Mouse (Mus musculus): ENCODE data around the gene Pomt2. TPM values are rescaled to one million over a fixed set of nuclear protein-coding genes. Genes with fewer than 3 reads are reported as not detected.

Gene Pomt2
- polyA plus RNA-seq, 1 experiment from 2014 or later: 18.7 TPM

DNA sequence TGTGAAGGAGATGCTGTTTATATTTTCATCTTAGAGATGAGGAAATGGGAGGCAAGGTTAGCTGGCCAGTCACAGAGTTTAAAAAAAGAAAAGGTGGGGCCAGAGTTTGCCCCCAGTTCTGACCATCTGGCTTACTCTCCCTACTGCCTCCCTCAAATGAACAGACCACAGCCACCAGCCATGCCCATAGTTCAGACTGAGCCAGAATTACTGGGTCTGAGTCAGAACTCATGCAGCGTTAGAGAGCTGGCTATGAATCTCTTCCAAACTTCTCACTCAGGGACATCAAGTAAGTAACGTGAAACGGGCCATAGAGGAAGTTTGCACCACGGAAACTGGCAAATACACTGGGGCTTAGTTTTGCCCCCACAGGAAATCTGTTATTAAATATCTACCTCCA lies 43.0 kb downstream of the Pomt2 start:
- WGBS: 87% methylated on average over 4 of the region's 4 CpGs
- Histone ChIP-seq H3K4me3 (no peak overlapping the region), H3K9me3 (replicated peaks) (no peaks in the 10 kb centered on the region), H3K36me3 (peaks cover 14% of the 10 kb centered on the region; the same call in 1 of the 2 replicates), H3K27me3 (ENCODE audit: low read depth, poor library complexity, severe bottlenecking) (peaks cover 47% of the 10 kb centered on the region), H3K27ac (no peak overlapping the region), H3K4me1 (peaks cover 21% of the 10 kb centered on the region)
- no peak for DNase-seq (ENCODE audit: low spot score)

DNA sequence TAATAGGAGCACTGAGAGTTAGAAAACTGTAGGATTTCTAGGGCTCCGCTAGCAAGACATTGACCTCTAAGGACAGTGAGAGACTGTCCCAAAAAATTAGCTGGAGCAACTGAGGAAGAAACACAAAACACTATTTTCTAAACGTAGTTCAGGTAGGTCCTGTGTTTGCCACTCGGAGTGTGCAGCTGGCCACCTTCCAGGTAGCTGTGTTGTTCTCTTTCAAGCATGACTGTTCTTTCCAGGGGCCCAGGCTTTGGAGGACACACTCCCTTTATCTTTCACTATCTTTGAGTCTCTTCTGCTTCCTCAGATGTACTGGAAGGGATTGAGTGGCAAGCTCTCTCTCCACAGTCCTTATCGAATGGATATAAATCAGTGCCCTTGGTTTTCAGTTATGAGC lies 44.3 kb downstream of the Pomt2 start:
- Histone ChIP-seq H3K27me3 (ENCODE audit: low read depth, poor library complexity, severe bottlenecking) (peaks cover 52% of the 10 kb centered on the region), H3K4me1 (peaks cover 21% of the 10 kb centered on the region), H3K4me3 (no peak overlapping the region)

GRCm38 (mm10) chr12:87102165-87102631 lies 45.6 kb downstream of the Pomt2 start, which contains the start of gene Ngb:
Ngb (minus strand) TSS chr12:87102539.
- no peaks in the 10 kb centered on the region for H3K36me3 ChIP-seq
- WGBS: 6% methylated on average over 32 of the region's 32 CpGs
- DNase-seq (ENCODE audit: low spot score): no peak
- H3K27me3 ChIP-seq (ENCODE audit: low read depth, poor library complexity, severe bottlenecking): peaks cover 56% of the 10 kb centered on the region
- H3K4me3 ChIP-seq: peak within 1 kb of the TSS; percentile 39
- H3K4me1 ChIP-seq: peaks cover 16% of the 10 kb centered on the region
- H3K9me3 ChIP-seq (replicated peaks): no peaks in the 10 kb centered on the region
- H3K27ac ChIP-seq: no peak within 1 kb of the TSS

More for the DNA sequence above, 44.3 kb downstream of the Pomt2 start:
- 94% methylated on average over 4 of the region's 4 CpGs for WGBS
- H3K36me3 ChIP-seq: 0 out of 2 replicates have a peak, but pooled peaks cover 4% of the 10 kb centered on the region
- H3K27ac ChIP-seq: no peak overlapping the region
- no peak for DNase-seq (ENCODE audit: low spot score)
- no peaks in the 10 kb centered on the region for H3K9me3 ChIP-seq (replicated peaks)

DNA sequence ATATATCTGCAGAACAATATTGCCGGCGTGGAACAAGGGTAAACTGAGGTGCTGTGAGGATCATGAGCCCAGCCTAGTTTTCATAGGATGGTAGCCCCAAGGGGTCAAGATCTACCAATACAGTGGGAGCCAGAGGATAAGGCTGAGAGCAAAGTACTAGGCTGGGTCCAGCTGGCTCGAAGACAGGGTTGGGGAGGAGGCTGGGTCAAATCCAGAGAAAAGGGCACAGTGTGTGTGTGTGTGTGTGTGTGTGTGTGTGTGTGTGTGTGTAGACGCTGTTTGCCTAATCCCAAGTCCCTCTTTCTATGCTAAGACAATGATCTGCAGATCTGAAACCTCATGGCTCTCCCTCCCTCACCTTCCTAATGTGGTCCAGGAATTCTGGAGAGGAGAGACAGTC lies 47.4 kb downstream of the Pomt2 start:
- Histone ChIP-seq H3K27me3 (ENCODE audit: low read depth, poor library complexity, severe bottlenecking) (peaks cover 56% of the 10 kb centered on the region), H3K4me3 (no peak overlapping the region), H3K4me1 (peaks cover 12% of the 10 kb centered on the region), H3K36me3 (no peaks in the 10 kb centered on the region), H3K27ac (no peak overlapping the region), H3K9me3 (replicated peaks) (no peaks in the 10 kb centered on the region)
- no peak for DNase-seq (ENCODE audit: low spot score)
- WGBS: 86% methylated on average over 4 of the region's 4 CpGs

DNA sequence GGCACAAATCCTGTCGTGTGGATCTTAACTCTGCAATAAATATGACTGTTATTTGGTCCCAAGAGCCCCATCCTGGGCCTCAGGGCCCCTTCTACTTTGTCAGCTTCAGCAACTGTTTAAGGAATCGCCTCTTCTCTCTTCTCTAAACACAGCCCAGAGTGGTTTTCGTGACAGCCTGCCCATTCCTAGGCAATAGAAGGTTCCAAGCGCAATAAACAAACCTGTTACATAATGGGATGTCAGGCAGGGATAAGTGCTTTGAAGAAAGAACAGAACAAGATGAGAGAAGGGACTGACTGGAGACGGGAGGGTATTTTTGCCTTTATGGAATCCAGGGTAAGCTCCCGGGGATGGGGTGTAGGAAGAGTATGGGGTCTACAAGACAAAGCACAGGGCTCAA lies 54.1 kb downstream of the Pomt2 start:
- no peak for DNase-seq (ENCODE audit: low spot score)
- Histone ChIP-seq H3K27ac (no peak overlapping the region), H3K4me1 (no peaks in the 10 kb centered on the region), H3K36me3 (no peaks in the 10 kb centered on the region), H3K9me3 (replicated peaks) (no peaks in the 10 kb centered on the region), H3K4me3 (no peak overlapping the region), H3K27me3 (ENCODE audit: low read depth, poor library complexity, severe bottlenecking) (0 out of 2 replicates have a peak, but pooled peaks cover 6% of the 10 kb centered on the region)
- 63% methylated on average over 6 of the region's 6 CpGs for WGBS

DNA sequence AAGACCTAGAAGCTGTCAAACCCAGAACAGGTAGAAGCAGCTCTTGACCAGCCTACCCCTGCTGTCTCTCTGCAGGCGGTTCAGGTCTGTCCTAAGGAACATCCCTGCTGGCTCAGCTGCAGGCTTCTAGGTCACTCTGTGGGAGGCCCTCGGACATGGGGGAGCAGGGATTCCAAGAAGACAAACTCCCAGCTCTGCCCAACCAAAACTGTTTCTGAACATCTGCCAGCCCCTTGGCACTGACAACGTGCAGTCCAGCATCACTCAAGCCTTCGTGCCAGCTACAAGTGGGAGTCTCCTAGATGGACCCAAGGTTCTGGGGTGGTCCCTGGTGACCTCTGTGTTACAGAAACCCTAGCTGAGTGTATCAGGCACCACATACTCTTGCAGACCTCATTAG lies 54.5 kb downstream of the Pomt2 start:
- DNase-seq (ENCODE audit: low spot score): no peak
- no peaks in the 10 kb centered on the region for H3K4me1 ChIP-seq
- H3K27ac ChIP-seq: no peak overlapping the region
- H3K27me3 ChIP-seq (ENCODE audit: low read depth, poor library complexity, severe bottlenecking): 0 out of 2 replicates have a peak, but pooled peaks cover 2% of the 10 kb centered on the region
- 81% methylated on average over 4 of the region's 4 CpGs for WGBS
- H3K36me3 ChIP-seq: no peaks in the 10 kb centered on the region
- H3K4me3 ChIP-seq: no peak overlapping the region
- H3K9me3 ChIP-seq (replicated peaks): no peaks in the 10 kb centered on the region

- DNase-seq (ENCODE audit: low spot score): no peak
- H3K4me1 ChIP-seq: no peaks in the 10 kb centered on the region
- H3K27me3 ChIP-seq (ENCODE audit: low read depth, poor library complexity, severe bottlenecking): no peaks in the 10 kb centered on the region
- H3K36me3 ChIP-seq: no peaks in the 10 kb centered on the region
- H3K27ac ChIP-seq: no peak overlapping the region
- no peaks in the 10 kb centered on the region for H3K9me3 ChIP-seq (replicated peaks)
- 90% methylated on average over 2 of the region's 2 CpGs for WGBS
- no peak overlapping the region for H3K4me3 ChIP-seq
These were observed 55.9 kb downstream of the Pomt2 start for GRCm38 (mm10) chr12:87091916-87092315.

GRCm38 (mm10) chr12:87089701-87090100 lies 58.1 kb downstream of the Pomt2 start:
- no peak for DNase-seq (ENCODE audit: low spot score)
- no peaks in the 10 kb centered on the region for H3K27me3 ChIP-seq (ENCODE audit: low read depth, poor library complexity, severe bottlenecking)
- 87% methylated on average over 2 of the region's 2 CpGs for WGBS
- H3K27ac ChIP-seq: no peak overlapping the region
- H3K9me3 ChIP-seq (replicated peaks): no peaks in the 10 kb centered on the region
- no peaks in the 10 kb centered on the region for H3K36me3 ChIP-seq
- no peak overlapping the region for H3K4me3 ChIP-seq
- H3K4me1 ChIP-seq: no peaks in the 10 kb centered on the region

DNA sequence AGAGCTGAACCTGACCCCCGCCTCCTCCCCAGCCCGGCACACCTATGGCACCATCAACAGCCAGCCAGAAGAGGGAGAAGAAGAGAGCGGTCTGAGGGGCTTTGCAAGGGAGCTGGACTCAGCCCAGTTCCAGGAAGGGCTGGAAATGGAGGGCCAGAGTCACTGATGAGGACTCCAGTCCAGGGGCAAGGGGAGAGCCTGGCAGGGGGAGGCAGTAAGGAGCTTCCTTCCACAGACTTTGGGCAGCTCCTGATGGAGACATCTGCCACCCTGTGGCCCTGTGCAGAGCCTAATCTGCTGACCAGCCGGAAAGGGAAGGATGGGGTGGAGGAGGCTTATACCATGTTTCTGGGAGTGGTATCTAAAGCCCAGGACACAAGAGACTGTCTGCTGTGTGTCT lies 58.5 kb downstream of the Pomt2 start:
- no peak overlapping the region for H3K4me3 ChIP-seq
- no peaks in the 10 kb centered on the region for H3K4me1 ChIP-seq
- no peaks in the 10 kb centered on the region for H3K9me3 ChIP-seq (replicated peaks)
- no peak for DNase-seq (ENCODE audit: low spot score)
- no peaks in the 10 kb centered on the region for H3K36me3 ChIP-seq
- no peaks in the 10 kb centered on the region for H3K27me3 ChIP-seq (ENCODE audit: low read depth, poor library complexity, severe bottlenecking)
- H3K27ac ChIP-seq: no peak overlapping the region
- 66% methylated on average over 4 of the region's 4 CpGs for WGBS

- 39% methylated on average over 4 of the region's 4 CpGs for WGBS
- H3K27ac ChIP-seq: no peak overlapping the region
- no peaks in the 10 kb centered on the region for H3K9me3 ChIP-seq (replicated peaks)
- H3K36me3 ChIP-seq: no peaks in the 10 kb centered on the region
- no peak overlapping the region for H3K4me3 ChIP-seq
- H3K27me3 ChIP-seq (ENCODE audit: low read depth, poor library complexity, severe bottlenecking): no peaks in the 10 kb centered on the region
- H3K4me1 ChIP-seq: no peaks in the 10 kb centered on the region
- DNase-seq (ENCODE audit: low spot score): no peak
These were observed 59.4 kb downstream of the Pomt2 start for GRCm38 (mm10) chr12:87088331-87088730.

DNA sequence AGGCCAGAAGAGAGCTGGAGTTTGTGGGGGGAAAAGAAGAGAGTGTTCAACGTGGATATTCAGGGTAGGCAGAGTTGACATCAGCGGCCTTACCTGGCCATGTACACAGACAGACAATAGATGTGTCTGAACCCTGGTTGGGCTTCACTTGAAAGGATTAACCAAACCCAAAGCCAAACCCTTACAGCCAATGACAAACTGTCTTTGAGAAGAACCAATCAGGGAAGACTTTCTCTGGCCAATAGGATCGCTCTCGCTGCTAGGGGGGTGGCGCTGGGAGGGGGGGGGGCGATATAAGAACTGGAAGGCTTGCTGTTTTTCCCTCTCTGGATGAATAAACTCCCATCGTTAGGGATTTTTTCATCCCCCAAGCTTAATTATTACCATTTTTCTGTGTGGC lies 60.5 kb downstream of the Pomt2 start:
- H3K27ac ChIP-seq: no peak overlapping the region
- no peaks in the 10 kb centered on the region for H3K9me3 ChIP-seq (replicated peaks)
- H3K36me3 ChIP-seq: no peaks in the 10 kb centered on the region
- DNase-seq (ENCODE audit: low spot score): no peak
- H3K4me3 ChIP-seq: no peak overlapping the region
- no peaks in the 10 kb centered on the region for H3K27me3 ChIP-seq (ENCODE audit: low read depth, poor library complexity, severe bottlenecking)
- 67% methylated on average over 7 of the region's 7 CpGs for WGBS
- no peaks in the 10 kb centered on the region for H3K4me1 ChIP-seq

DNA sequence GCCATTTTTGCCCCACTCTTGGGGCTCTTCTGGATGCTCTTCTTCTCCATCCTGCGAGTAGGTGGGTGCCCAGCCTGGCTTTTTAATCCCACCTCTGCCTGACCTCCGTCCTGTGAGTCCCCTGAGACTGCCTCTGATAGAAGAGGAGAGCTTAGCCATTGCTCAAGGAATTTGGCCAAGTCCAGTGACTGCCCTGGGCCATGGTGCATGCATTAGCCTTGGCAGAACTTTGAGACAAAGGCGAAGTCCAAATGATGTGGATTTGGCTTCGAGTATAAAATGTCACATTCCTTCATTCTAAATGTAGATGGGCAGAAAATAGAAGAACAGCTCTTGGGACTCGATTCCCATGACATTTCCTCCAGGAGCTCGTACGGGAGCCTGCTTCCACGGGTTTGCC lies 65.0 kb downstream of the Pomt2 start:
- no peaks in the 10 kb centered on the region for H3K9me3 ChIP-seq (replicated peaks)
- no peak overlapping the region for H3K27ac ChIP-seq
- no peak overlapping the region for H3K4me3 ChIP-seq
- H3K27me3 ChIP-seq (ENCODE audit: low read depth, poor library complexity, severe bottlenecking): no peaks in the 10 kb centered on the region
- H3K36me3 ChIP-seq: no peaks in the 10 kb centered on the region
- no peak for DNase-seq (ENCODE audit: low spot score)
- WGBS: 85% methylated on average over 8 of the region's 8 CpGs
- no peaks in the 10 kb centered on the region for H3K4me1 ChIP-seq

- 90% methylated on average over 2 of the region's 2 CpGs for WGBS
- H3K4me1 ChIP-seq: no peaks in the 10 kb centered on the region
- H3K27ac ChIP-seq: no peak overlapping the region
- H3K9me3 ChIP-seq (replicated peaks): no peaks in the 10 kb centered on the region
- no peaks in the 10 kb centered on the region for H3K36me3 ChIP-seq
- DNase-seq (ENCODE audit: low spot score): no peak
- no peaks in the 10 kb centered on the region for H3K27me3 ChIP-seq (ENCODE audit: low read depth, poor library complexity, severe bottlenecking)
- no peak overlapping the region for H3K4me3 ChIP-seq
These were observed 71.2 kb downstream of the Pomt2 start for GRCm38 (mm10) chr12:87076610-87077009.

- 82% methylated on average over 5 of the region's 5 CpGs for WGBS
- no peak overlapping the region for H3K27ac ChIP-seq
- no peaks in the 10 kb centered on the region for H3K27me3 ChIP-seq (ENCODE audit: low read depth, poor library complexity, severe bottlenecking)
- H3K4me1 ChIP-seq: no peaks in the 10 kb centered on the region
- H3K4me3 ChIP-seq: no peak overlapping the region
- no peaks in the 10 kb centered on the region for H3K9me3 ChIP-seq (replicated peaks)
- H3K36me3 ChIP-seq: no peaks in the 10 kb centered on the region
- DNase-seq (ENCODE audit: low spot score): no peak
These were observed 77.2 kb downstream of the Pomt2 start for GRCm38 (mm10) chr12:87070520-87070919.

All from limb, embryonic 10.5 days (tissue).